ENCODE assay signal across 27 mouse cellular contexts in the genomic region with DNA sequence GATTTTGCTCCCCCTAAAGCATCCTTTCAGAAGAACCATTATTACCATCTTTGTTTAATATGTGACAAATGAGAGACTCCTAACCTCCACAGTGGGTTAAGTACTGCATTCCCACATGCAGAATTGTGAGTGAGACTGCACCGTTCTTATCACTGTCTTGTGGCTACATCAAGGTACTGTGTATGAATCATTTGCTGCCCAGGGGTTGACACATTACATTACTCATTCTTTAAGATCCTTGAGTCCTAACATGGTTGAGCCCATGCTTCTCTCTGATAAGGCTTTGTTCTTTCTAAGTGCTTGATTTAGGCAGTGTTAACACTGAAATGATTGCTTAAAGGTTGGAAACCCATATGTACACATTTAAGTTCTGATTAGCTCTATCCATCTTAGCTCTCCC.
"Had no signal": no experiment of that assay in that cellular context is flagged by ENCODE, and none has a peak within 500 bp of the region (broad histone marks: within the 10 kb centered on the region; RNA-seq: fewer than 3 reads in every experiment).

No protein-coding gene starts in this region.

- H3K4me2 ChIP-seq: heart, embryonic 11.5 days; heart, embryonic 13.5 days; heart, embryonic 15.5 days; hindbrain, embryonic 14.5 days; intestine, embryonic 15.5 days; limb, embryonic 12.5 days; liver, embryonic 11.5 days; liver, embryonic 13.5 days had no signal

- H3K9ac ChIP-seq: heart, embryonic 13.5 days; heart, embryonic 15.5 days; hindbrain, embryonic 14.5 days; intestine, embryonic 15.5 days; limb, embryonic 12.5 days; liver, embryonic 13.5 days had no signal

- DNase-seq: gastrocnemius, adult 2 months; gastrocnemius, postnatal 10 days; gastrocnemius, postnatal 25 days; heart, adult 11 months; heart, adult 2 months; heart, postnatal 14 days; heart, postnatal 36 days; kidney, adult 18-20 months; kidney, adult 8-10 months; kidney, postnatal 10 days; kidney, postnatal 25 days; kidney, postnatal 4 days; liver; liver, embryonic 13.5 days had no signal

- H3K4me3 ChIP-seq: gastrocnemius, adult 2 months; heart, adult 2 months; heart, embryonic 13.5 days; heart, embryonic 15.5 days; intestine, embryonic 15.5 days; layer of hippocampus, adult 2 months; left cerebral cortex, adult 2 months; limb, embryonic 10.5 days; limb, embryonic 12.5 days; liver, embryonic 13.5 days had no signal

- H3K4me1 ChIP-seq: heart, embryonic 13.5 days; heart, embryonic 15.5 days; intestine, embryonic 15.5 days; limb, embryonic 10.5 days; limb, embryonic 12.5 days; liver, embryonic 13.5 days had no signal

- H3K27me3 ChIP-seq: heart, embryonic 13.5 days; heart, embryonic 15.5 days; intestine, embryonic 15.5 days; limb, embryonic 12.5 days; liver, embryonic 13.5 days had no signal

- H3K36me3 ChIP-seq: heart, embryonic 13.5 days; heart, embryonic 15.5 days; intestine, embryonic 15.5 days; limb, embryonic 10.5 days; limb, embryonic 12.5 days; liver, embryonic 13.5 days had no signal

- ATAC-seq: hindbrain, embryonic 16.5 days; inflammation-experienced regulatory T-cells, adult 6 months; intestine, embryonic 15.5 days; intestine, postnatal 0 days had no signal

- H3K9me3 ChIP-seq: heart, embryonic 13.5 days; heart, embryonic 15.5 days; intestine, embryonic 15.5 days; limb, embryonic 10.5 days; limb, embryonic 12.5 days; liver, embryonic 13.5 days had no signal

- H3K27ac ChIP-seq: gastrocnemius, adult 2 months; heart, adult 2 months; heart, embryonic 13.5 days; heart, embryonic 15.5 days; hindbrain, embryonic 14.5 days; intestine, embryonic 15.5 days; layer of hippocampus, adult 2 months; left cerebral cortex, adult 2 months; limb, embryonic 10.5 days; limb, embryonic 12.5 days; liver, embryonic 13.5 days had no signal
